Mouse (Mus musculus) heart, embryonic 11.5 days (tissue): ENCODE results near the gene Creb3l2. TPM values are rescaled to one million over a fixed set of nuclear protein-coding genes. Genes with fewer than 3 reads are reported as not detected.

Experiments used
- ATAC-seq: fragments of 200-750 bp; cut with Nextera tagmentation; replicated peaks from 2 replicates; pipeline ENCODE4 v1.8.0; 2017; ENCODE audit warnings: moderate library complexity; ENCODE audit not compliant: insufficient number of reproducible peaks, low FRiP score, low TSS enrichment
- H3K27ac ChIP-seq: fragments of 300-500 bp; sonication (generic); 2 replicates; pipeline ENCODE4 v1.5.1; 2014; ENCODE audit warnings: mild to moderate bottlenecking, low read depth, low read length
- H3K27me3 ChIP-seq: fragments of 300-500 bp; sonication (generic); 2 replicates; pipeline ENCODE4 v1.6.1; 2014; ENCODE audit warnings: mild to moderate bottlenecking, low read length, mixed read lengths; ENCODE audit not compliant: control insufficient read depth, insufficient read depth
- H3K36me3 ChIP-seq: fragments of 300-500 bp; sonication (generic); 2 replicates; pipeline ENCODE4 v1.6.1; 2014; ENCODE audit warnings: mild to moderate bottlenecking, low read length, moderate library complexity, mixed read lengths; ENCODE audit not compliant: control insufficient read depth, insufficient read depth
- H3K4me1 ChIP-seq: fragments of 300-500 bp; sonication (generic); 2 replicates; pipeline ENCODE4 v1.6.1; 2014; ENCODE audit warnings: low read length; ENCODE audit not compliant: control insufficient read depth, insufficient read depth
- H3K4me2 ChIP-seq: fragments of 300-500 bp; sonication (generic); 2 replicates; pipeline ENCODE4 v1.6.1; 2014; ENCODE audit warnings: mild to moderate bottlenecking, moderate library complexity
- H3K4me3 ChIP-seq: fragments of 300-500 bp; sonication (generic); 2 replicates; pipeline ENCODE4 v1.5.1; 2014; ENCODE audit warnings: low read depth, low read length
- H3K9ac ChIP-seq: fragments of 300-500 bp; sonication (generic); 2 replicates; pipeline ENCODE4 v1.6.1; 2014; ENCODE audit warnings: mild to moderate bottlenecking, low read depth, low read length, moderate library complexity
- H3K9me3 ChIP-seq: fragments of 300-500 bp; sonication (generic); replicated peaks from 2 replicates; pipeline ENCODE4 v1.6.1; 2016; ENCODE audit warnings: low read length; ENCODE audit not compliant: control insufficient read depth
- WGBS: fragments of 180-500 bp; shearing (Covaris S2); extraction: QIAGEN DNeasy Blood & Tissue Kit; methylation state at CpG from one replicate; pipeline ENCODE4 v1.1.7; 2014; ENCODE audit not compliant: insufficient replicate concordance; 5-methylcytosine and 5-hydroxymethylcytosine counted together
- polyA plus RNA-seq: library from polyadenylated mRNA; unstranded; fragments of >200 nt; fragmentation: Nextera tagmentation; extraction: Ambion mirVana; gene quantifications from 2 replicates; pipeline ENCODE4 v1.2.1, GENCODE M21; 2014

Creb3l2 gene
- polyA plus RNA-seq, 1 experiment from 2014 or later = 42.9 TPM

GRCm38 (mm10) chr6:37354449-37355179, 87.3 kb downstream of the Creb3l2 start:
- WGBS = 17% methylated on average over 17 of the region's 17 CpGs
- Histone ChIP-seq H3K36me3 (peaks cover 16% of the 10 kb centered on the region), H3K27me3 (no peaks in the 10 kb centered on the region), H3K4me2 (peak overlapping the region; percentile 25), H3K27ac (peak overlapping the region; percentile 84; the same call in 1 of the 2 replicates), H3K4me1 (peaks cover 23% of the 10 kb centered on the region), H3K4me3 (no peak overlapping the region), H3K9me3 (no peaks in the 10 kb centered on the region), H3K9ac (0 out of 2 replicates have a peak overlapping the region, but pooled peaks have one; percentile 17)
- peak; percentile 60; the same call in 1 of the 2 replicates for ATAC-seq

- no peak overlapping the region for H3K4me2 ChIP-seq
- peaks cover 17% of the 10 kb centered on the region for H3K4me1 ChIP-seq
- no peak overlapping the region for H3K9ac ChIP-seq
- no peak for ATAC-seq
- H3K4me3 ChIP-seq = no peak overlapping the region
- WGBS = 73% methylated on average over 9 of the region's 9 CpGs
- peaks cover 16% of the 10 kb centered on the region for H3K36me3 ChIP-seq
- H3K27me3 ChIP-seq = no peaks in the 10 kb centered on the region
- H3K9me3 ChIP-seq = no peaks in the 10 kb centered on the region
- H3K27ac ChIP-seq = peak overlapping the region; percentile 84; the same call in 1 of the 2 replicates
Observed at GRCm38 (mm10) chr6:37353616-37354015, 88.3 kb downstream of the Creb3l2 start.

DNA sequence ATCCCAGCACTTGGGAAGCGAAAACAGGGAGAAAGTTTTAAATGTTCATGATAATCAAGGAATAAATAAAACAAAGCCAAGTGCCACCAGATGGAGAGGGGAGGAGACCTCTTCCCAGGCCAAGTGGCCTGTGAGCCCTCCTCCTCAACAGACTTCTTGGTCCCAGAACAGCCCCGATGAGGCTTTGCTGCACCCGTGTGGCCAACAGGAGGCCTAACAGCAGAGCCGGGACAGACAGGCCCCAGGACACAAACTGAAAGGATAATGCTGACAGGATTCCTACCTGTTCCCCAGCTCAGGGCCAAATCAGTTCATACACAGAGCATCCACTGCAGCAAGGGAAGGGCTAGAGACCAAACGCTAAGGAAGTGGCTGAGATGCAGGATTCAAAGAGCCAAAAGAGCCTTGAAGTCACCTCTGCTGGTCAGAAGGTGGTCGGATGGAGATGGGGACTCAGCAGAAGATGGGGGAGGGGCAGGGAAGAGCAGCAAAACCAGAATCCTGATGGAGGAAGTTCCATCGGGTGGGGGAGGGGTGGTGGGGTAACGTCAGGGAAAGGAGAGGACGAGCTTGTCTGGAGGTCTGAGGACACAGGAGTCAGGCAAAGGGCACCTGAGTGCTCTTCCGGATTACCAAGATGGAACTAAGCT, 90.1 kb downstream of the Creb3l2 start:
- Histone ChIP-seq H3K27ac (no peak overlapping the region), H3K4me3 (no peak overlapping the region), H3K9me3 (no peaks in the 10 kb centered on the region), H3K4me1 (peaks cover 17% of the 10 kb centered on the region), H3K36me3 (peaks cover 16% of the 10 kb centered on the region), H3K4me2 (no peak overlapping the region), H3K9ac (no peak overlapping the region), H3K27me3 (no peaks in the 10 kb centered on the region)
- no peak for ATAC-seq
- WGBS = 19% methylated on average over 10 of the region's 10 CpGs

GRCm38 (mm10) chr6:37350315-37350714, 91.6 kb downstream of the Creb3l2 start:
- Histone ChIP-seq H3K4me2 (no peak overlapping the region), H3K4me3 (no peak overlapping the region), H3K27me3 (no peaks in the 10 kb centered on the region), H3K36me3 (peaks cover 18% of the 10 kb centered on the region), H3K4me1 (peaks cover 14% of the 10 kb centered on the region), H3K9ac (no peak overlapping the region), H3K9me3 (no peaks in the 10 kb centered on the region), H3K27ac (no peak overlapping the region)
- no peak for ATAC-seq
- WGBS = 89% methylated on average over 8 of the region's 8 CpGs

- Histone ChIP-seq H3K4me1 (0 out of 2 replicates have a peak, but pooled peaks cover 4% of the 10 kb centered on the region), H3K4me3 (no peak overlapping the region), H3K27ac (no peak overlapping the region), H3K4me2 (no peak overlapping the region), H3K36me3 (peaks cover 20% of the 10 kb centered on the region), H3K27me3 (no peaks in the 10 kb centered on the region), H3K9me3 (no peaks in the 10 kb centered on the region), H3K9ac (no peak overlapping the region)
- ATAC-seq = no peak
- WGBS = 72% methylated on average over 5 of the region's 5 CpGs
Observed at GRCm38 (mm10) chr6:37347606-37348005, 94.3 kb downstream of the Creb3l2 start.

- no peaks in the 10 kb centered on the region for H3K27me3 ChIP-seq
- no peak overlapping the region for H3K4me3 ChIP-seq
- no peak overlapping the region for H3K9ac ChIP-seq
- H3K27ac ChIP-seq = no peak overlapping the region
- no peaks in the 10 kb centered on the region for H3K9me3 ChIP-seq
- H3K4me2 ChIP-seq = no peak overlapping the region
- no peak for ATAC-seq
- 67% methylated on average over 5 of the region's 5 CpGs for WGBS
- H3K4me1 ChIP-seq = peaks cover 10% of the 10 kb centered on the region
- H3K36me3 ChIP-seq = peaks cover 21% of the 10 kb centered on the region
Observed at GRCm38 (mm10) chr6:37338055-37338454, 103.9 kb downstream of the Creb3l2 start.

- no peaks in the 10 kb centered on the region for H3K9me3 ChIP-seq
- 28% methylated on average over 5 of the region's 5 CpGs for WGBS
- no peak overlapping the region for H3K9ac ChIP-seq
- H3K4me1 ChIP-seq = peaks cover 13% of the 10 kb centered on the region
- ATAC-seq = no peak
- no peaks in the 10 kb centered on the region for H3K27me3 ChIP-seq
- no peak overlapping the region for H3K4me2 ChIP-seq
- 0 out of 2 replicates have a peak overlapping the region, but pooled peaks have one; percentile 5 for H3K27ac ChIP-seq
- H3K36me3 ChIP-seq = peaks cover 30% of the 10 kb centered on the region
- H3K4me3 ChIP-seq = no peak overlapping the region
Observed at GRCm38 (mm10) chr6:37336831-37337260, 105.1 kb downstream of the Creb3l2 start.

GRCm38 (mm10) chr6:37336381-37336780, 105.6 kb downstream of the Creb3l2 start:
- Histone ChIP-seq H3K9me3 (no peaks in the 10 kb centered on the region), H3K4me2 (no peak overlapping the region), H3K27me3 (no peaks in the 10 kb centered on the region), H3K9ac (no peak overlapping the region), H3K4me3 (no peak overlapping the region), H3K27ac (no peak overlapping the region), H3K4me1 (peaks cover 17% of the 10 kb centered on the region), H3K36me3 (peaks cover 34% of the 10 kb centered on the region)
- ATAC-seq = no peak
- 76% methylated on average over 7 of the region's 7 CpGs for WGBS
